11 mouse cellular contexts compared by ENCODE assay signal in genomic region chr1:166053285-166053955, GRCm38 (mm10). TPM values are rescaled to one million over a fixed set of nuclear protein-coding genes. Genes with fewer than 3 reads are reported as not detected.
DNase-seq lines count a peak whose midpoint lies in the region; ATAC-seq and TF ChIP-seq lines count a peak whose summit lies in the region.
"Had no signal": no experiment of that assay in that cellular context is flagged by ENCODE, and none has a peak within 500 bp of the region (broad histone marks: within the 10 kb centered on the region; RNA-seq: fewer than 3 reads in every experiment).

No protein-coding gene starts in this region.

- peak overlapping the region; percentile 37 for H3K4me2 ChIP-seq in heart, embryonic 14.5 days (ENCODE audit: low read length)
- H3K4me2 ChIP-seq in neural tube, embryonic 15.5 days, result no peak overlapping the region

- no peak for TF ChIP-seq CTCF in heart, adult 2 months (IDR thresholded peaks at IDR 0.05)

- no peak for ATAC-seq in heart, embryonic 14.5 days (ENCODE audit: insufficient number of reproducible peaks, insufficient read depth, low FRiP score, low read depth)
- no peak for ATAC-seq in neural tube, embryonic 15.5 days (ENCODE audit: low FRiP score)
- ATAC-seq in megakaryocyte-erythroid progenitor cell, adult 5-6 weeks (replicated peaks; ENCODE audit: low FRiP score, low TSS enrichment, poor library complexity, severe bottlenecking), result peak; percentile 69

- H3K9ac ChIP-seq in heart, embryonic 14.5 days (ENCODE audit: low read length), result no peak overlapping the region
- no peak overlapping the region for H3K9ac ChIP-seq in heart, adult 2 months (ENCODE audit: low read depth, low read length)
- H3K9ac ChIP-seq in neural tube, embryonic 15.5 days (replicated peaks), result no peak overlapping the region
- H3K9ac ChIP-seq: liver, embryonic 14.5 days had no signal

- no peak overlapping the region for H3K4me3 ChIP-seq in heart, embryonic 14.5 days (ENCODE audit: control insufficient read depth in 1 of 2, insufficient read depth in 1 of 2, low read depth in 1 of 2, low read length in 2 of 2)
- no peak overlapping the region for H3K4me3 ChIP-seq in heart, adult 2 months
- no peak overlapping the region for H3K4me3 ChIP-seq in neural tube, embryonic 15.5 days (replicated peaks)

- H3K9me3 ChIP-seq in heart, embryonic 14.5 days (ENCODE audit: control insufficient read depth, low read length), result no peaks in the 10 kb centered on the region
- H3K9me3 ChIP-seq in neural tube, embryonic 15.5 days (replicated peaks), result no peaks in the 10 kb centered on the region

- H3K79me2 ChIP-seq in heart, adult 2 months (replicated peaks; ENCODE audit: control insufficient read depth, insufficient read depth, low read length), result no peaks in the 10 kb centered on the region

- H3K36me3 ChIP-seq in heart, embryonic 14.5 days (ENCODE audit: control insufficient read depth, insufficient read depth, low read length), result no peaks in the 10 kb centered on the region
- no peaks in the 10 kb centered on the region for H3K36me3 ChIP-seq in heart, adult 2 months (ENCODE audit: control insufficient read depth, insufficient read depth, low read length)
- H3K36me3 ChIP-seq in neural tube, embryonic 15.5 days, result no peaks in the 10 kb centered on the region

- H3K27me3 ChIP-seq in heart, embryonic 14.5 days (ENCODE audit: control insufficient read depth, insufficient read depth, low read length), result no peaks in the 10 kb centered on the region
- no peaks in the 10 kb centered on the region for H3K27me3 ChIP-seq in heart, adult 2 months (ENCODE audit: control insufficient read depth, insufficient read depth, low read length)
- no peaks in the 10 kb centered on the region for H3K27me3 ChIP-seq in neural tube, embryonic 15.5 days (replicated peaks)

- DNase-seq in heart, adult 2 months, result no peak
- peak; percentile 20 for DNase-seq in neural tube, embryonic 10.5 days (ENCODE audit: extremely low spot score, low spot score)
- DNase-seq in thymus, postnatal 36 days, result peak; percentile 50 to 63
- DNase-seq in layer of hippocampus, adult 11-12 months (ENCODE audit: low spot score), result no peak
- no peak for DNase-seq in left cerebral cortex, adult 9 months (ENCODE audit: low spot score in 2 of 2)
- DNase-seq: cerebellum, postnatal 36 days; right cerebral cortex, postnatal 4 days had no signal

- TF ChIP-seq EP300 in heart, adult 2 months (IDR thresholded peaks at IDR 0.05; ENCODE audit: insufficient read depth, low read depth, low read length), result no peak

- 25% methylated on average over 10 of the region's 10 CpGs for WGBS in heart, embryonic 14.5 days
- WGBS in heart, adult 2 months, result 27% methylated on average over 10 of the region's 10 CpGs
- 28% methylated on average over 10 of the region's 10 CpGs for WGBS in neural tube, embryonic 15.5 days

- H3K27ac ChIP-seq in heart, embryonic 14.5 days (replicated peaks in 1 of 2; ENCODE audit: control insufficient read depth in 1 of 2, insufficient read depth in 1 of 2, low read depth in 2 of 2, low read length in 2 of 2), result no peak overlapping the region
- H3K27ac ChIP-seq in heart, adult 2 months, result no peak overlapping the region
- no peak overlapping the region; the same call in 1 of the 2 replicates for H3K27ac ChIP-seq in neural tube, embryonic 15.5 days (replicated peaks)
- H3K27ac ChIP-seq: liver, embryonic 14.5 days had no signal

- intact Hi-C loops in heart, adult 2 months (cut with DNase I), result no loop called here

- TF ChIP-seq POLR2A in heart, adult 2 months (IDR thresholded peaks at IDR 0.05; ENCODE audit: insufficient read depth, low read depth, low read length), result no peak

- H3K4me1 ChIP-seq in heart, embryonic 14.5 days (ENCODE audit: control insufficient read depth in 2 of 2, insufficient read depth in 2 of 2, low read length in 2 of 2), result peaks cover 7 to 12% of the 10 kb centered on the region in 2 experiments
- H3K4me1 ChIP-seq in heart, adult 2 months (ENCODE audit: control insufficient read depth, insufficient read depth, low read length), result peaks cover 3% of the 10 kb centered on the region
- peaks cover 41% of the 10 kb centered on the region for H3K4me1 ChIP-seq in neural tube, embryonic 15.5 days

RNA-seq across cellular contexts. Expression of gene Pou2f1, which starts 50.9 kb away (rescaled TPM):
- 10.6 and 12.1 TPM in 2 replicates for polyA plus RNA-seq in heart, embryonic 14.5 days (2014; fragmentation: Nextera tagmentation; extraction: Ambion mirVana)
- 10 to 100 TPM in 1 of 2 experiments, 1 to 10 TPM in 1; 8.2 to 11.4 TPM for total RNA-seq in heart, adult 2 months (2021)
- 7.6 and 8.6 TPM in 2 replicates for polyA plus RNA-seq in heart, adult 2 months (2012; rRNA removed)
- 14.7 and 15.3 TPM in 2 replicates for polyA plus RNA-seq in neural tube, embryonic 15.5 days (2015; fragmentation: Nextera tagmentation; extraction: Ambion mirVana)
- 28.8 and 37.0 TPM in 2 replicates for total RNA-seq in megakaryocyte-erythroid progenitor cell, adult 5-6 weeks (2014; fragmentation: Nextera tagmentation)
- total RNA-seq in megakaryocyte-erythroid progenitor cell, adult 5-6 weeks (2017), result 13.0 and 34.7 TPM in 2 replicates

Comparison
In these comparisons a context has a peak if more than half of its experiments do, and no peak if none do; other contexts are left out.
1. DNase-seq: peak in neural tube, embryonic 10.5 days (single experiment) and thymus, postnatal 36 days (2 of 2); none in heart, adult 2 months (0 of 2), layer of hippocampus, adult 11-12 months (single experiment) and left cerebral cortex, adult 9 months (0 of 2).